Mouse (Mus musculus) CH12.LX (cell line): ENCODE data around the gene Lamp3. TPM values are rescaled to one million over a fixed set of nuclear protein-coding genes. Genes with fewer than 3 reads are reported as not detected.

Experiments
- DNase-seq: peaks from one replicate; pipeline ENCODE4 v3.0.0-alpha.2; 2013; ENCODE audit errors: extremely low read depth
- H3K27ac ChIP-seq: 2 replicates; pipeline ENCODE4 v1.5.1; 2012; ENCODE audit warnings: low read depth, mild to moderate bottlenecking, control low read depth, moderate library complexity; ENCODE audit not compliant: insufficient read depth
- H3K27me3 ChIP-seq: replicated peaks from 2 replicates; pipeline ENCODE3; 2012; ENCODE audit warnings: inconsistent platforms
- H3K36me3 ChIP-seq, 2 experiments: replicated peaks in 1 of 2; 2 replicates each; pipeline versions ENCODE3 to v1.6.1; 2012; ENCODE audit warnings: inconsistent platforms in 1 of 2, low read length in 1 of 2, mild to moderate bottlenecking in 1 of 2, mixed read lengths in 1 of 2, moderate library complexity in 1 of 2; ENCODE audit not compliant: control insufficient read depth in 1 of 2, insufficient read depth in 1 of 2
- H3K4me1 ChIP-seq, 2 experiments: 2 replicates each; pipeline ENCODE4 v1.6.1; 2012; ENCODE audit warnings: inconsistent platforms in 1 of 2, moderate library complexity in 1 of 2; ENCODE audit not compliant: insufficient read depth in 2 of 2, control insufficient read depth in 1 of 2
- H3K4me2 ChIP-seq: 2 replicates; pipeline ENCODE4 v1.6.1; 2012; ENCODE audit warnings: low read depth, mild to moderate bottlenecking, control low read depth; ENCODE audit not compliant: poor library complexity, insufficient read depth, severe bottlenecking
- H3K4me3 ChIP-seq, 3 experiments: fragments of 150-350 bp in 1 of 3; sonication (generic) in 1 of 3; replicated peaks in 1 of 3; 2 replicates each; pipeline versions ENCODE3 to v1.5.1; 2011 to 2012; ENCODE audit warnings: low read depth in 2 of 3, low read length in 2 of 3, mild to moderate bottlenecking in 2 of 3, moderate library complexity in 2 of 3, control low read depth in 1 of 3, improper control_type of control experiment in 1 of 3, inconsistent platforms in 1 of 3, mixed read lengths in 1 of 3; ENCODE audit not compliant: poor library complexity in 1 of 3
- H3K79me2 ChIP-seq: replicated peaks from 2 replicates; pipeline ENCODE4 v1.6.1; 2012; ENCODE audit warnings: mild to moderate bottlenecking, moderate library complexity; ENCODE audit not compliant: control insufficient read depth, poor library complexity, insufficient read depth, severe bottlenecking; ENCODE audit errors: extremely low read depth
- H3K9ac ChIP-seq: 2 replicates; pipeline ENCODE4 v1.6.1; 2012; ENCODE audit warnings: low read depth, mild to moderate bottlenecking, control low read depth, moderate library complexity; ENCODE audit not compliant: insufficient read depth
- H3K9me3 ChIP-seq: replicated peaks from 2 replicates; pipeline ENCODE3; 2012; ENCODE audit warnings: low read length, inconsistent platforms, mixed read lengths
- BHLHE40 ChIP-seq: IDR thresholded peaks from 2 replicates; pipeline ENCODE4 v1.6.1; 2011; ENCODE audit warnings: mild to moderate bottlenecking, low read depth, low read length, improper control_type of control experiment
- CTCF ChIP-seq, 2 experiments: IDR thresholded peaks in 1 of 2; conservative IDR thresholded peaks in 1 of 2; 2 replicates each; pipeline ENCODE4 v1.5.1; 2011 to 2012; ENCODE audit warnings: low read depth in 2 of 2, low read length in 2 of 2, improper control_type of control experiment in 1 of 2, inconsistent platforms in 1 of 2, mild to moderate bottlenecking in 1 of 2, moderate library complexity in 1 of 2
- ETS1 ChIP-seq: conservative IDR thresholded peaks from 2 replicates; pipeline ENCODE4 v1.6.1; 2012; ENCODE audit warnings: low read depth, mild to moderate bottlenecking, inconsistent platforms, low read length, improper control_type of control experiment, moderate library complexity
- JUN ChIP-seq: IDR thresholded peaks from 2 replicates; pipeline ENCODE4 v1.6.1; 2011; ENCODE audit warnings: low read depth, mild to moderate bottlenecking, low read length, improper control_type of control experiment, moderate library complexity; ENCODE audit not compliant: insufficient read depth
- MAFK ChIP-seq: IDR thresholded peaks from 2 replicates; pipeline ENCODE4 v1.6.1; 2011; ENCODE audit warnings: low read length, improper control_type of control experiment; ENCODE audit not compliant: insufficient replicate concordance
- MAX ChIP-seq: IDR thresholded peaks from 2 replicates; pipeline ENCODE4 v1.6.1; 2011; ENCODE audit warnings: low read length, improper control_type of control experiment
- MAZ ChIP-seq: IDR thresholded peaks from 2 replicates; pipeline ENCODE4 v1.6.1; 2012; ENCODE audit warnings: low read depth, mild to moderate bottlenecking, inconsistent platforms, low read length, improper control_type of control experiment, moderate library complexity
- MYC ChIP-seq: IDR thresholded peaks from 2 replicates; pipeline ENCODE4 v1.6.1; 2011; ENCODE audit warnings: low read depth, mild to moderate bottlenecking, improper control_type of control experiment, low read length
- NELFE ChIP-seq: IDR thresholded peaks from 2 replicates; pipeline ENCODE4 v1.6.1; 2011; ENCODE audit warnings: low read depth, low read length, improper control_type of control experiment
- NRF1 ChIP-seq: IDR thresholded peaks from 2 replicates; pipeline ENCODE4 v1.6.1; 2014; ENCODE audit warnings: low read depth, mild to moderate bottlenecking, inconsistent platforms, low read length, improper control_type of control experiment, moderate library complexity
- PAX5 ChIP-seq: IDR thresholded peaks from 2 replicates; pipeline ENCODE4 v1.6.1; 2012; ENCODE audit warnings: low read length, inconsistent platforms, mixed read lengths
- POLR2A ChIP-seq: IDR thresholded peaks from 2 replicates; pipeline ENCODE4 v1.6.1; 2011; ENCODE audit warnings: low read depth, mild to moderate bottlenecking, improper control_type of control experiment, low read length
- SIN3A ChIP-seq: IDR thresholded peaks from 2 replicates; pipeline ENCODE4 v1.6.1; 2012; ENCODE audit warnings: low read length, improper control_type of control experiment, inconsistent platforms
- SMC3 ChIP-seq: IDR thresholded peaks from 2 replicates; pipeline ENCODE4 v1.6.1; 2011; ENCODE audit warnings: low read depth, low read length, improper control_type of control experiment
- TBP ChIP-seq: conservative IDR thresholded peaks from 2 replicates; pipeline ENCODE4 v1.6.1; 2011; ENCODE audit warnings: low read depth, low read length, improper control_type of control experiment
- USF2 ChIP-seq: conservative IDR thresholded peaks from 2 replicates; pipeline ENCODE4 v1.6.1; 2011; ENCODE audit warnings: low read depth, low read length, improper control_type of control experiment
- ZC3H11A ChIP-seq: IDR thresholded peaks from 2 replicates; pipeline ENCODE4 v1.6.1; 2012; ENCODE audit warnings: low read depth, mild to moderate bottlenecking, inconsistent platforms, low read length, improper control_type of control experiment
- dilution Hi-C: fragments of 300-500 bp; cut with MboI; formaldehyde crosslinking; loops from 2 replicates; pipeline ENCODE4 v1.14.3; 2020; ENCODE audit warnings: low sequenced_read_pairs; ENCODE audit not compliant: extremely low pct_unique_long_range_greater_than_20kb, extremely low pct_ligation_motif_present
- in situ Hi-C: fragments of 300-500 bp; cut with MboI; formaldehyde crosslinking; loops from 3 replicates; pipeline ENCODE4 v1.14.3; 2019; ENCODE audit warnings: low sequenced_read_pairs, low pct_ligation_motif_present, low pct_unique_long_range_greater_than_20kb, mixed read lengths
- polyA plus RNA-seq: library from polyadenylated mRNA; unstranded; fragments of >175 nt; gene quantifications from 2 replicates; pipeline ENCODE4 v1.2.1, GENCODE M21; 2012; ENCODE audit warnings: low read depth; ENCODE audit not compliant: insufficient read length
- total RNA-seq, 2 experiments: library from RNA; depleted of rRNA; stranded (reverse); fragments of 300-350 nt in 1 of 2; fragments of >200 nt in 1 of 2; gene quantifications; 2 replicates each; pipeline ENCODE4 v1.2.3; 2012 to 2014

Gene Lamp3
- total and polyA plus RNA-seq, 3 experiments: 0.04 to 0.26 (median 0.16) TPM

DNA sequence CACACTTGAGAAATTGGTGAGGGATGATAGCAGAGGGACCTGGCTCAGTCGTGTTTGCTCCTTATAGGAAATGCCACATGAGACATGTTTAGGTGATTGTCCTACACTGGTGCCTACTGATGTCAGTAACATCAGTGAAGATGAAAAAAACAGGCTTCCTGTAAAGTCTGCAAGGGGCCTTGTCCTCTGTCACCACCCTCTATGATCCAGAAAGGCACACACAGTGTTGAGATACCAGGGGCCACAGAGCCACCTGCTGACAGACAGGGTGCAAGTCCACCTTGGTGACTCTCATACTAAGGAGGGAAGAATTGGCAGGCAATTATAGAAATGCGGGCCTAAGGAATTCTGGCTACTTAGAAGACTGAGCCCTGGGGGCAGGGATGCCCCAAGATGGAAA lies 14.8 kb upstream of the Lamp3 start (continued):
- TF ChIP-seq MYC (no peak), SMC3 (peak; percentile 74), TBP (no peak), NRF1 (no peak), SIN3A (no peak), ZC3H11A (0 out of 2 replicates have a peak, but pooled peaks have one; percentile 5), POLR2A (no peak), BHLHE40 (no peak)
- TF ChIP-seq, all 38 proteins: peak for 5

DNA sequence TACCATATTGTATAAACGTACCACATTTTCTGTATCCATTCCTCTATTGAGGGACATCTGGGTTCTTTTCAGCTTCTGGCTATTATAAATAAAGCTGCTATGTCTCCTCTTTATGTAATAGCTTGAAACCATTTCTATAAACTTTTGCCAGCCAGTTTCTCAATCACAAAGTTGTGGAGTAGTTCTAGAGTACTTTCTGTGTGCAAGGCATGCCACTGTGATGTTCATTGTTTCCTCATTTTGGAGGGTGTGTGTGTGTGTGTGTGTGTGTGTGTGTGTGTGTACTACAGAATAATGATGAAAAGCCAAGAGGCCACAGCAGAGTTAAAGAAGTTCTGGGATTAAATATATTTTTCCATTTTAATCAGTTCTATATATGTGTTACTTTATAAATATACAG lies 1.2 kb upstream of the Lamp3 start:
- TF ChIP-seq MYC (no peak), SIN3A (no peak), MAFK (no peak), MAX (no peak), JUN (no peak)
- H3K27me3 ChIP-seq: no peaks in the 10 kb centered on the region
- no peak overlapping the region for H3K9ac ChIP-seq
- H3K36me3 ChIP-seq: no peaks in the 10 kb centered on the region
- no peak overlapping the region for H3K4me3 ChIP-seq
- dilution Hi-C loops: no loop called here
- in situ Hi-C loops: loop anchor here (25.0 kb wide), 1 partner anchor 730 kb away; the partner anchor contains the start of gene Abcc5
- H3K4me2 ChIP-seq: no peak overlapping the region
- no peaks in the 10 kb centered on the region for H3K9me3 ChIP-seq
- no peaks in the 10 kb centered on the region for H3K4me1 ChIP-seq
- DNase-seq: no peak
- no peaks in the 10 kb centered on the region for H3K79me2 ChIP-seq
- no peak overlapping the region for H3K27ac ChIP-seq

DNA sequence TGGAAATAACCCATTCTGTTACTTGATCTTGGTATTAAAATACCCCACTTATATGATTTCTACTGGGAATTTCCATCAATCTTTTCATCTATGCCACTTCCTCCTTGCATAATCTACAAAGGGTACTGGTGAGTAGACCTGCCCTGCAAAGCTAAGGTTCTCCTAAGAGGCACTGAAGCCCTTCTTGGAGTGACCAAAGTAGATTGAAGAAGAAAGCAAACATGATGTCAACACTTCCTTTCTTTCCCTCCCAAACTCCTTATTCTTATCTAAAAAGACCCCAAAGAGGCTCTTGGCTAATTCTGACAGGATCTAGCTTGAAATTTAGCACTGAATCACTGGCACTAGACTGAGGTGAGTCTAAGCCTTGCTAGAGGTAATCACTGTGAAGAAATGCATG lies 7.0 kb downstream of the Lamp3 start:
- Histone ChIP-seq H3K27ac (no peak overlapping the region), H3K4me3 (no peak overlapping the region), H3K4me2 (no peak overlapping the region), H3K36me3 (no peaks in the 10 kb centered on the region), H3K9ac (no peak overlapping the region), H3K27me3 (no peaks in the 10 kb centered on the region), H3K9me3 (no peaks in the 10 kb centered on the region), H3K79me2 (no peaks in the 10 kb centered on the region), H3K4me1 (0 out of 4 replicates have a peak, but pooled peaks cover 0 to 5% of the 10 kb centered on the region in 2 experiments)
- dilution Hi-C loops (no loop called here), in situ Hi-C loops (no loop called here)
- no peak for DNase-seq
- TF ChIP-seq JUN: no peak
- no peak for TF ChIP-seq PAX5
- no peak for TF ChIP-seq USF2
- TF ChIP-seq MAZ: no peak
- TF ChIP-seq ETS1: no peak
- no peak for TF ChIP-seq MAFK
- no peak for TF ChIP-seq CTCF (conservative IDR thresholded peaks at IDR 0.05 in 1 of 2, IDR thresholded peaks at IDR 0.05 in 1 of 2; ENCODE audit: low read depth in 2 of 2, low read length in 2 of 2)
- no peak for TF ChIP-seq NELFE
